Mouse (Mus musculus): ENCODE measurements around the gene Fto. TPM values are rescaled to one million over a fixed set of nuclear protein-coding genes. Genes with fewer than 3 reads are reported as not detected.

Gene Fto
- polyA plus RNA-seq, 1 experiment from 2014 or later = 97.3 TPM

- ATAC-seq (ENCODE audit: insufficient number of reproducible peaks, low FRiP score, low TSS enrichment, low read depth) (no peak), DNase-seq (ENCODE audit: low spot score) (peak; percentile 38)
- Histone ChIP-seq H3K4me1 (ENCODE audit: control insufficient read depth, insufficient read depth, low read length) (peaks cover 17% of the 10 kb centered on the region), H3K27ac (replicated peaks; ENCODE audit: low read depth, low read length) (0 out of 2 replicates have a peak overlapping the region, but pooled peaks have one; percentile 45), H3K4me3 (ENCODE audit: low read depth, low read length) (no peak overlapping the region), H3K36me3 (ENCODE audit: control insufficient read depth, insufficient read depth, low read length) (no peaks in the 10 kb centered on the region), H3K9ac (ENCODE audit: low read length) (no peak overlapping the region), H3K27me3 (ENCODE audit: control insufficient read depth, insufficient read depth, low read length) (peaks cover 12% of the 10 kb centered on the region), H3K9me3 (ENCODE audit: control insufficient read depth, low read length) (no peaks in the 10 kb centered on the region), H3K4me2 (ENCODE audit: low read depth, severe bottlenecking) (peak overlapping the region; percentile 14; the same call in 1 of the 2 replicates)
- WGBS = 10% methylated on average over 7 of the region's 7 CpGs
These were observed 203.1 kb downstream of the Fto start for GRCm38 (mm10) chr8:91516422-91516821.

DNA sequence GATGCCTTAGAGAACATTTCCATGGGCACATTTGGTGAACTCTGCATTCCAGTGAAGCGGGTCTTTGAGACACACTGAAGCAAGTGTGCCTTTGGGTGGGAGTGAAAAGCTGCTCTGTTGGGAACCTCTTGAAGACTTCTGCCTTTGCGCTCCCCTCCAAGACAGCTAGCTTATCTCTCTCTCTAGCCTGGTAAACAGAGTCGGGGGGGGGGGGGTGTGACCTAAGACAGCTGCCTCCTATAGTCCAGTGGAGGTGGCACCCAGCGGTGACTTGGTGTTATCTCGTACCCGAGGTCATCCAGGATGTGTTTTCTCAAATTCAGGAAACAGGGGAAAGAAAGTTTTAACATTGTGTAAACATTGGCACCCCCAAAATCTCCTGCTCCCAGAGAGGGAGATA lies 204.8 kb downstream of the Fto start:
- DNase-seq (ENCODE audit: low spot score) (no peak), ATAC-seq (ENCODE audit: insufficient number of reproducible peaks, low FRiP score, low TSS enrichment, low read depth) (no peak)
- Histone ChIP-seq H3K9ac (ENCODE audit: low read length) (no peak overlapping the region), H3K36me3 (ENCODE audit: control insufficient read depth, insufficient read depth, low read length) (no peaks in the 10 kb centered on the region), H3K27ac (replicated peaks; ENCODE audit: low read depth, low read length) (no peak overlapping the region), H3K4me3 (ENCODE audit: low read depth, low read length) (no peak overlapping the region), H3K9me3 (ENCODE audit: control insufficient read depth, low read length) (no peaks in the 10 kb centered on the region), H3K4me2 (ENCODE audit: low read depth, severe bottlenecking) (no peak overlapping the region), H3K4me1 (ENCODE audit: control insufficient read depth, insufficient read depth, low read length) (peaks cover 17% of the 10 kb centered on the region), H3K27me3 (ENCODE audit: control insufficient read depth, insufficient read depth, low read length) (peaks cover 22% of the 10 kb centered on the region)
- WGBS = 28% methylated on average over 6 of the region's 6 CpGs

GRCm38 (mm10) chr8:91522201-91522600 lies 208.9 kb downstream of the Fto start:
- WGBS = 82% methylated on average over 12 of the region's 12 CpGs
- DNase-seq (ENCODE audit: low spot score) (no peak), ATAC-seq (ENCODE audit: insufficient number of reproducible peaks, low FRiP score, low TSS enrichment, low read depth) (no peak)
- Histone ChIP-seq H3K4me3 (ENCODE audit: low read depth, low read length) (no peak overlapping the region), H3K27me3 (ENCODE audit: control insufficient read depth, insufficient read depth, low read length) (peaks cover 35% of the 10 kb centered on the region), H3K36me3 (ENCODE audit: control insufficient read depth, insufficient read depth, low read length) (no peaks in the 10 kb centered on the region), H3K4me2 (ENCODE audit: low read depth, severe bottlenecking) (no peak overlapping the region), H3K9me3 (ENCODE audit: control insufficient read depth, low read length) (no peaks in the 10 kb centered on the region), H3K9ac (ENCODE audit: low read length) (no peak overlapping the region), H3K27ac (replicated peaks; ENCODE audit: low read depth, low read length) (no peak overlapping the region), H3K4me1 (ENCODE audit: control insufficient read depth, insufficient read depth, low read length) (peaks cover 23% of the 10 kb centered on the region)

DNA sequence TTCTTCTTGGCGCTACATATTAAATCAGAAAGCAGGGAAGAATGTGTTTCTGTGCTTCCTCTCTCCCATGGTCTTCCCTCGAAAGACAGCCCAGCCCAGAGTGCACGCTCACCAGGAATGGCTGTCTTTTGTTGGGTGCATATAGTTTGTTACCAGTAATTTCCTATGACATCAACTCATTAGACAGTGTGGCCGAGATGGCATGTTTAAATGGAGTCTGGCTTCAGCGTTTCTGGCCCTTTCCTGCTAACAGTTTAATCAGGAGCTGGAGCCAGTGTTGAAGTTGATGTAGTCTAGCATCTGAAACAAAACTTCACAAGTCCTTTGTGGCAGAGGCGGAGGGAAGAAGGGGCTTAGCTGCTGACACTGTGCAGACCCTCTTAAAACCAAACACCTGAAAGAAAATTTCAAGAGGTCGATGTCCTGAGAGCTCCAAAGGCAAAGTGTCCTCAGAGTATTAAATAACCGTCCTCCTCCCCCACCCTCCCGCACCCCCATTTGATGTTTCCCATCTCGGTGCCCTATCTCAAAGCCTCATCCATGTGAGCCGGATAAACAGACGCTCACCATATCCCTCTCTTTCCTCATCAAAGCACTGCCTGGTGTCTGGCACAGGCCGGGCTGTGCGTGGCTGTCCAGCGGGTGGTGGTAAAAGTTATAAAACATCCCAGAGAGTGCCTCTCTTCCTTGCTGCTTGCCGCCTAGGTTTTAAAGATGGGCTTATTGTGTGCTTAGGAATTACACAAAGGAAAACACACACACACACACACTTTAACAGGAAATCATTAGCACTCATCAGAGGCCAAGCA lies 210.9 kb downstream of the Fto start:
- Histone ChIP-seq H3K27me3 (ENCODE audit: control insufficient read depth, insufficient read depth, low read length) (peaks cover 42% of the 10 kb centered on the region), H3K4me1 (ENCODE audit: control insufficient read depth, insufficient read depth, low read length) (peaks cover 18% of the 10 kb centered on the region), H3K27ac (replicated peaks; ENCODE audit: low read depth, low read length) (0 out of 2 replicates have a peak overlapping the region, but pooled peaks have one; percentile 33)

DNA sequence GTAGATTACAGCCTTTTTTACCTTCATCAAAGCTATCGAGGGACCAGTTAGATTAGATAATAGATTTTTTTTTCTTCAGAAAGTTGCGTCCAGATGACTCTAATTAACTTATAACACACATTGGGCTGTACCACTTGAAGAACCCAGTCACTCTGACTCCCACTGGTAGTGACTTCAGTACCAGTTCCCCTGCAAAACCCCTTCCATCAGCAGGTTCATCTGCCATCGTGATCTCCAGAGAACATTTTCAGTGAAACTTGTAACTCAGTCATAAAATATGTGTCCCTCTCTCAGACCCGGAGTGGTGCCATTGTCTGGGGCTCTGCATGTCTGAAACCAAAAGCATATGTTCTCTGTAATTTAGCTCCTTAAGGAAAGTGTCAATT lies 211.5 kb downstream of the Fto start:
- H3K9me3 ChIP-seq (ENCODE audit: control insufficient read depth, low read length) = no peaks in the 10 kb centered on the region
- H3K9ac ChIP-seq (ENCODE audit: low read length) = no peak overlapping the region
- no peaks in the 10 kb centered on the region for H3K36me3 ChIP-seq (ENCODE audit: control insufficient read depth, insufficient read depth, low read length)
- no peak overlapping the region for H3K4me3 ChIP-seq (ENCODE audit: low read depth, low read length)
- peaks cover 42% of the 10 kb centered on the region for H3K27me3 ChIP-seq (ENCODE audit: control insufficient read depth, insufficient read depth, low read length)
- DNase-seq (ENCODE audit: low spot score) = no peak
- no peak overlapping the region for H3K27ac ChIP-seq (replicated peaks; ENCODE audit: low read depth, low read length)
- WGBS = 3% methylated on average over 4 of the region's 4 CpGs
- H3K4me2 ChIP-seq (ENCODE audit: low read depth, severe bottlenecking) = no peak overlapping the region
- ATAC-seq (ENCODE audit: insufficient number of reproducible peaks, low FRiP score, low TSS enrichment, low read depth) = no peak
- H3K4me1 ChIP-seq (ENCODE audit: control insufficient read depth, insufficient read depth, low read length) = peaks cover 18% of the 10 kb centered on the region

More for the DNA sequence above, 210.9 kb downstream of the Fto start:
- H3K4me2 ChIP-seq (ENCODE audit: low read depth, severe bottlenecking) = no peak overlapping the region
- H3K9me3 ChIP-seq (ENCODE audit: control insufficient read depth, low read length) = no peaks in the 10 kb centered on the region
- no peak overlapping the region for H3K4me3 ChIP-seq (ENCODE audit: low read depth, low read length)
- H3K36me3 ChIP-seq (ENCODE audit: control insufficient read depth, insufficient read depth, low read length) = no peaks in the 10 kb centered on the region
- DNase-seq (ENCODE audit: low spot score) (no peak), ATAC-seq (ENCODE audit: insufficient number of reproducible peaks, low FRiP score, low TSS enrichment, low read depth) (no peak)
- no peak overlapping the region for H3K9ac ChIP-seq (ENCODE audit: low read length)
- 15% methylated on average over 16 of the region's 16 CpGs for WGBS

GRCm38 (mm10) chr8:91525342-91525817 lies 212.1 kb downstream of the Fto start:
- H3K36me3 ChIP-seq (ENCODE audit: control insufficient read depth, insufficient read depth, low read length) = no peaks in the 10 kb centered on the region
- ATAC-seq (ENCODE audit: insufficient number of reproducible peaks, low FRiP score, low TSS enrichment, low read depth) (no peak), DNase-seq (ENCODE audit: low spot score) (peak; percentile 66)
- H3K9me3 ChIP-seq (ENCODE audit: control insufficient read depth, low read length) = no peaks in the 10 kb centered on the region
- H3K27me3 ChIP-seq (ENCODE audit: control insufficient read depth, insufficient read depth, low read length) = peaks cover 44% of the 10 kb centered on the region
- H3K4me2 ChIP-seq (ENCODE audit: low read depth, severe bottlenecking) = no peak overlapping the region
- WGBS = 2% methylated on average over 10 of the region's 10 CpGs
- H3K4me3 ChIP-seq (ENCODE audit: low read depth, low read length) = no peak overlapping the region
- no peak overlapping the region for H3K27ac ChIP-seq (replicated peaks; ENCODE audit: low read depth, low read length)
- H3K9ac ChIP-seq (ENCODE audit: low read length) = no peak overlapping the region
- H3K4me1 ChIP-seq (ENCODE audit: control insufficient read depth, insufficient read depth, low read length) = peaks cover 18% of the 10 kb centered on the region

DNA sequence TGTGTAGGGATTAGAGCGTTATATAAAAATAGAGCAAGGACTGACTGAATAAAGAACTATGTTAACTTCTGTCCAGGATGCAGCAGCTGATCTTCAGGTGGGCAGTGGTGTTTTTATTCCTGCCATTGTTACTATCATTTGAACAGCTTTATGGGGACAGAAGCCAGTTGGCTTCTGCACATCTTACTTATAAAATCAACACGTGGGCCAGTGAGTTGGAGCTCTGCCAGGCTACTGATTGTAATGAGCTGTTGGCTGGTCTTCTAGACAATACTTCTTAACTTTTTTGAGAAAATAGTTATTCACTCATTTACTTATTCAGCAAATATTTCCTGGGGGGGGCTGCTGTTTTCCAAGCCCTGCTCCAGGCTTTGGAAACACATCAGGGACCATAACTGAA lies 215.6 kb downstream of the Fto start:
- no peak for DNase-seq (ENCODE audit: low spot score)
- ATAC-seq (ENCODE audit: insufficient number of reproducible peaks, low FRiP score, low TSS enrichment, low read depth) = no peak
- no peak overlapping the region for H3K4me2 ChIP-seq (ENCODE audit: low read depth, severe bottlenecking)
- H3K9ac ChIP-seq (ENCODE audit: low read length) = no peak overlapping the region
- no peak overlapping the region for H3K4me3 ChIP-seq (ENCODE audit: low read depth, low read length)
- H3K36me3 ChIP-seq (ENCODE audit: control insufficient read depth, insufficient read depth, low read length) = no peaks in the 10 kb centered on the region
- peaks cover 47% of the 10 kb centered on the region for H3K27me3 ChIP-seq (ENCODE audit: control insufficient read depth, insufficient read depth, low read length)
- WGBS = 62% methylated on average over 2 of the region's 2 CpGs
- peaks cover 25% of the 10 kb centered on the region for H3K4me1 ChIP-seq (ENCODE audit: control insufficient read depth, insufficient read depth, low read length)
- no peaks in the 10 kb centered on the region for H3K9me3 ChIP-seq (ENCODE audit: control insufficient read depth, low read length)
- no peak overlapping the region for H3K27ac ChIP-seq (replicated peaks; ENCODE audit: low read depth, low read length)

DNA sequence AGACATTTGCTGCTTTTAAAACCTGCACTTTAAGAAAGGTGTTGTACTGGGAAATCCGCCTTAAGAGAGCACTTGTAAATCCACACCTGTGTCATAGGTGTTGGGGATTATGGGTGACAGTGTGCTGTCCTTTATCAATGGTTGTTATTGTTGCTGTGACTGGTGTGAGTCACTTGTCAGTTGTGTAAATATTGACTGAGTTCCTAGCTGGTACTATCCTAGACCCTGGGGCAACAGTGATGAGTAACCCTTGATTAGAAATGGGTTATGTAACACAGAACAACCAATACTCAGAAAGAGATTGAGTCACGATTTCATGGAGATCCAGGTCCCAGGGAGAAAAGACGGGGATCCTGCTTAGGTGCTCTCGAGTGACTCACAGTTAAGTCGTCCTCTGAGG lies 216.4 kb downstream of the Fto start:
- DNase-seq (ENCODE audit: low spot score) = no peak
- Histone ChIP-seq H3K4me3 (ENCODE audit: low read depth, low read length) (no peak overlapping the region), H3K27ac (replicated peaks; ENCODE audit: low read depth, low read length) (no peak overlapping the region), H3K9me3 (ENCODE audit: control insufficient read depth, low read length) (no peaks in the 10 kb centered on the region), H3K4me2 (ENCODE audit: low read depth, severe bottlenecking) (no peak overlapping the region), H3K36me3 (ENCODE audit: control insufficient read depth, insufficient read depth, low read length) (no peaks in the 10 kb centered on the region), H3K4me1 (ENCODE audit: control insufficient read depth, insufficient read depth, low read length) (peaks cover 19% of the 10 kb centered on the region), H3K9ac (ENCODE audit: low read length) (no peak overlapping the region), H3K27me3 (ENCODE audit: control insufficient read depth, insufficient read depth, low read length) (peaks cover 49% of the 10 kb centered on the region)
- no peak for ATAC-seq (ENCODE audit: insufficient number of reproducible peaks, low FRiP score, low TSS enrichment, low read depth)
- WGBS = 91% methylated on average over 5 of the region's 5 CpGs

Measured in limb, embryonic 11.5 days (tissue).